Mouse (Mus musculus) lung, postnatal 25 days (tissue): Measurements from ENCODE around the gene Pnliprp2.

Experiments
- DNase-seq: peaks from one replicate; pipeline ENCODE4 v3.0.0; 2022; ENCODE audit warnings: low spot score

Pnliprp2 gene

GRCm38 (mm10) chr19:58759423-58759822 lies at the start of gene Pnliprp2:
TSS of gene Pnliprp2 (plus strand) at chr19:58759719.
- peak; percentile 7 for DNase-seq

DNA sequence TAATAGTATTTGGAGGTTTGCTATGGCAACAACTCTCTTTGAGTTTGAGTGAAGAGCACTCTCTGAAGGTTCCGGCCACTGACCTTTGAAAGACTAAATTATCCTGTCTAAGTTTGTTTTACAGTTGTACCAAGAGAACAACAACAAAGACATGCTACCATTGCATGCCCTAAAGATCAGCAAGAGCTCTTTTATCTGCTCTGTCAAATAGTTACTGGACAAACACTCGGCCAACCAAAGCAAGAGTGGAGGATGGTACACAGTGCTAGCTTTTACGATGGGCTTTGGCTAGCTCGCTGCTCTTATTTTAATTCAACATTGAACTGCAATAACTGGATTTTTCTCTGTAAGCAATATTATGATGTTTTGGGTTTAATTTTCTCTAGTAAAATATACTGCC lies 41.6 kb upstream of the Pnliprp2 start:
- DNase-seq: no peak

- DNase-seq: no peak
These were observed 39.1 kb upstream of the Pnliprp2 start for GRCm38 (mm10) chr19:58720439-58720838.

- no peak for DNase-seq
These were observed 33.0 kb upstream of the Pnliprp2 start for GRCm38 (mm10) chr19:58726551-58726950.

- no peak for DNase-seq
These were observed 31.8 kb upstream of the Pnliprp2 start for GRCm38 (mm10) chr19:58727756-58728155.

DNA sequence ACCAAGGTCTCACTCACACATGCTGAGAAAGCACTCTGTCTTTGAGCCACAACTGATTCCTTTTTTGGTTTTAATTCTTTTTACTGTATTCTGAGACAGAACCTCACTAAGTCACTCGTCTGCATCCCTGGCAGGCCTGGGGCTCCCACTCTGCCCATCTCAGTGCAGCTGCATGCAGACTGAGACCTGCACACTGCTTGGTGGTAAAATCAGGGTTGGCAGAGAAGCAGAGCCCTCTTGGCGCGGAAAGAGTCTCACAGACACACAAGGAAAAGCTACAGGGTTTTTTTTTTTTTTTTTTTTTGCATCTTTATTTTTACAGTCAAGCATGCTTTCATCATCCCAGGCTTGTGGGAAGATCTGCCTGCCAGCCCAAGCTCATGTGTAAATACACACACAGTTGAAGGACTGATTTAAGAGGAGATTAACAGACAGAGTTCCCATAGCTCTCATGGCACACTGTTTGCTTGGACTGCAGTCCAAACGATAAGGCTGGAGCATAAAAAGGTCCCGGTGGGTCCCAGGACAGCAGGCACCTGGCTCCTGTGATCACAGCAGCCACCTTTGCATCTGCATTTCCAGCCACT lies 31.0 kb upstream of the Pnliprp2 start, which contains the start of gene Pnliprp1:
Pnliprp1 (plus strand) TSS at position 443 of the 587 bp plus-strand sequence.
- peak; percentile 6 for DNase-seq

GRCm38 (mm10) chr19:58733216-58733615 lies 26.3 kb upstream of the Pnliprp2 start:
- no peak for DNase-seq

GRCm38 (mm10) chr19:58738111-58738510 lies 21.4 kb upstream of the Pnliprp2 start:
- no peak for DNase-seq

DNA sequence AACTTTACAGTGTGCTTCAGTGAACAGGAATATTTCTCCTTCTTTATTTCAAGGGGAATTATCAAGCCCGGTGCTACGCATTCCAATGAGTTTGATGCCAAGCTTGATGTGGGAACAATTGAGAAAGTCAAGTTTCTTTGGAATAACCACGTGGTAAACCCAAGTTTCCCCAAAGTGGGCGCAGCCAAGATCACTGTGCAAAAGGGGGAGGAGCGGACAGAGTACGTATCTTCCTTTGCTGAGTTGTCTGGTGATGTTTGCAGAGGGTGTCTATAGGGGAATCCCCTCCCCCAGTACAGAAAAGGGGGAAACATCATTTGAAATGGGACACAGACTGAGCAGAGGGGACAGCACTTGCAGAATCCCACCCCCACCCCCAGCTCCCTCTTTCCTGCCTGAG lies 18.5 kb upstream of the Pnliprp2 start:
- DNase-seq: no peak

- no peak for DNase-seq
These were observed 16.8 kb upstream of the Pnliprp2 start for GRCm38 (mm10) chr19:58742711-58743110.

- DNase-seq: no peak
These were observed 15.8 kb upstream of the Pnliprp2 start for GRCm38 (mm10) chr19:58743736-58744135.

- DNase-seq: no peak
These were observed 12.0 kb upstream of the Pnliprp2 start for GRCm38 (mm10) chr19:58747498-58748000.

GRCm38 (mm10) chr19:58750822-58751221 lies 8.7 kb upstream of the Pnliprp2 start:
- no peak for DNase-seq

GRCm38 (mm10) chr19:58751504-58751903 lies 8.0 kb upstream of the Pnliprp2 start:
- DNase-seq: no peak

- no peak for DNase-seq
These were observed 648 bp upstream of the Pnliprp2 start for GRCm38 (mm10) chr19:58758871-58759270.

DNA sequence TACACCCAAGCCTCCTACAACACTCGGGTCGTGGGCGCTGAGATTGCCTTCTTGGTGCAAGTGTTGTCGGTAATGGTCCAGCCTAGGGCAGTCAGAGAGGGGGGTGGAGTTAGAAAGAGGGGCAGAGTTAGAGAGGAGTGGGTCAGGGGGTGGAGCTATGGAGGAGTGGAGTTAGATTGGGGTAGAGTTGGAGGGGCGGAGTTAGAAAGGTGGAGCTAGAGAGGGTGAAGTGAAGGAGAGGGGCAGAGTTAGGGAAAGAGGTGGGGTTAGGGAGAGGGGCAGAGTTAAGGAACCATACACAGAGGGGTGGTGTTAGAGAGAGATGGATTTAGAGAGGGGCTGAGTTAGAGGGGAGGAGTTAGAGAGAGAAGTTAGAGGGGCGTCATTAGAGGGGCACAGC lies 2.8 kb downstream of the Pnliprp2 start:
- no peak for DNase-seq

- peak; percentile 19 for DNase-seq
These were observed 3.5 kb downstream of the Pnliprp2 start for GRCm38 (mm10) chr19:58762848-58763541.

GRCm38 (mm10) chr19:58767329-58767728 lies 7.8 kb downstream of the Pnliprp2 start:
- DNase-seq: no peak

- no peak for DNase-seq
These were observed 16.9 kb downstream of the Pnliprp2 start for GRCm38 (mm10) chr19:58776461-58776860.

DNA sequence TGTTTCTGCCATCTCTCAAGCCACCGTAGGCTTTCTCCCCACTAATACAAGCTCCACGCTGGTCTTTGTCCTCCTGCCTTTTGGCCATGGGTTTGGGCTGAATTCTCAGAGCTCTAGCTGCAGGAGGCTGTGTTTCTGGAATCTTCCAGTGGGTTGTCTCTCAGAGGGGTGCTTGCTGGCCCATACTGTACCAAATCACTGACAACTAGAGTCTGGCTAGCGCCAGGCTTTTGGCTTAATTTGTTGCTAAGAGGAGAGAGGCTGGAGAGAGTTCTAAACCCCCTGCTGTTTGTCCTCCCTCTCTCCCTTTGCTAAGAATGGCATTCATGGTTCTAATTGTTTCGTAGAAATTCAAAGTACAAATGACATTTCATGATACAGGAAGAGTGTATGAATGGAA lies 22.0 kb downstream of the Pnliprp2 start:
- DNase-seq: no peak

DNA sequence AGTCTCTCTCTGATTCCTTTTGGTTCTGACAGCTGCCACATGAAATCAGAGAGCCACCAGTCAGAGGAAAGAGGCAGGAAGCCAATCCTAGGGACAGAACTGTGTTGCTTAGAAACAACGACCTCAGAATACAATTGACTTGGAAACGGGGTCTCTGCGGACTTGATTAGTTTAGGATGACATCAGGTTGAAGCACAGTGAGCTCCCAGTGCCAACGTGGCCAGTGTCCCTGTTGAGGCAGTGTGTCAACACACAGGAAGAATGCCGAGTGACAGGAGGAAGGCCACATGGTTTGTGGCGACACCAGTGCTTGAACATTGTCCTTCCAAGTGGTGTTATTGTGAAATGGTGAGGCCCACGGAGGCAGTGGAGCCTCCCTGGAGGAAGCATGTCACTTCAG lies 24.4 kb downstream of the Pnliprp2 start:
- DNase-seq: no peak

- DNase-seq: no peak
These were observed 29.7 kb downstream of the Pnliprp2 start for GRCm38 (mm10) chr19:58789194-58789593.

- no peak for DNase-seq
These were observed 34.8 kb downstream of the Pnliprp2 start, which contains the start of gene 1700019N19Rik for GRCm38 (mm10) chr19:58794284-58794683. TSS of gene 1700019N19Rik (minus strand) at chr19:58794461.
